Mouse (Mus musculus): ENCODE results near the gene Mpnd. TPM values are rescaled to one million over a fixed set of nuclear protein-coding genes. Genes with fewer than 3 reads are reported as not detected.

The Mpnd gene
- total RNA-seq, 1 experiment from 2014 or later, result 97.0 TPM

- ATAC-seq (replicated peaks in 1 of 2; ENCODE audit: insufficient read depth in 1 of 2, low FRiP score in 2 of 2, low TSS enrichment in 1 of 2, low read depth in 1 of 2, poor library complexity in 2 of 2, severe bottlenecking in 2 of 2), result 0 out of 4 replicates have a peak, but pooled peaks of 1 of the 2 experiments have one; percentile 21
These were observed 5.2 kb downstream of the Mpnd start for GRCm38 (mm10) chr17:56010681-56011080.

- ATAC-seq (replicated peaks in 1 of 2; ENCODE audit: insufficient read depth in 1 of 2, low FRiP score in 2 of 2, low TSS enrichment in 1 of 2, low read depth in 1 of 2, poor library complexity in 2 of 2, severe bottlenecking in 2 of 2), result no peak
These were observed 5.9 kb downstream of the Mpnd start for GRCm38 (mm10) chr17:56011441-56011840.

GRCm38 (mm10) chr17:56015293-56015692, 9.8 kb downstream of the Mpnd start:
- no peak for ATAC-seq (replicated peaks in 1 of 2; ENCODE audit: insufficient read depth in 1 of 2, low FRiP score in 2 of 2, low TSS enrichment in 1 of 2, low read depth in 1 of 2, poor library complexity in 2 of 2, severe bottlenecking in 2 of 2)

- ATAC-seq (replicated peaks in 1 of 2; ENCODE audit: insufficient read depth in 1 of 2, low FRiP score in 2 of 2, low TSS enrichment in 1 of 2, low read depth in 1 of 2, poor library complexity in 2 of 2, severe bottlenecking in 2 of 2), result no peak
These were observed 10.9 kb downstream of the Mpnd start for GRCm38 (mm10) chr17:56016382-56016781.

GRCm38 (mm10) chr17:56016793-56017785, 11.6 kb downstream of the Mpnd start:
- no peak for ATAC-seq (replicated peaks in 1 of 2; ENCODE audit: insufficient read depth in 1 of 2, low FRiP score in 2 of 2, low TSS enrichment in 1 of 2, low read depth in 1 of 2, poor library complexity in 2 of 2, severe bottlenecking in 2 of 2)

- ATAC-seq (replicated peaks in 1 of 2; ENCODE audit: insufficient read depth in 1 of 2, low FRiP score in 2 of 2, low TSS enrichment in 1 of 2, low read depth in 1 of 2, poor library complexity in 2 of 2, severe bottlenecking in 2 of 2), result no peak
These were observed 12.3 kb downstream of the Mpnd start for GRCm38 (mm10) chr17:56017848-56018247.

GRCm38 (mm10) chr17:56018347-56019131, 13.0 kb downstream of the Mpnd start:
- ATAC-seq (replicated peaks in 1 of 2; ENCODE audit: insufficient read depth in 1 of 2, low FRiP score in 2 of 2, low TSS enrichment in 1 of 2, low read depth in 1 of 2, poor library complexity in 2 of 2, severe bottlenecking in 2 of 2), result 0 out of 4 replicates have a peak, but pooled peaks of 1 of the 2 experiments have one; percentile 19

GRCm38 (mm10) chr17:56020400-56021084, 15.0 kb downstream of the Mpnd start:
- ATAC-seq (replicated peaks in 1 of 2; ENCODE audit: insufficient read depth in 1 of 2, low FRiP score in 2 of 2, low TSS enrichment in 1 of 2, low read depth in 1 of 2, poor library complexity in 2 of 2, severe bottlenecking in 2 of 2), result no peak

- ATAC-seq (replicated peaks in 1 of 2; ENCODE audit: insufficient read depth in 1 of 2, low FRiP score in 2 of 2, low TSS enrichment in 1 of 2, low read depth in 1 of 2, poor library complexity in 2 of 2, severe bottlenecking in 2 of 2), result peak; percentile 30 to 57; a peak in 3 of 4 replicates
These were observed 15.8 kb downstream of the Mpnd start for GRCm38 (mm10) chr17:56021161-56021910.

GRCm38 (mm10) chr17:56022131-56022988, 16.8 kb downstream of the Mpnd start:
- no peak for ATAC-seq (replicated peaks in 1 of 2; ENCODE audit: insufficient read depth in 1 of 2, low FRiP score in 2 of 2, low TSS enrichment in 1 of 2, low read depth in 1 of 2, poor library complexity in 2 of 2, severe bottlenecking in 2 of 2)

- no peak for ATAC-seq (replicated peaks in 1 of 2; ENCODE audit: insufficient read depth in 1 of 2, low FRiP score in 2 of 2, low TSS enrichment in 1 of 2, low read depth in 1 of 2, poor library complexity in 2 of 2, severe bottlenecking in 2 of 2)
These were observed 17.4 kb downstream of the Mpnd start for GRCm38 (mm10) chr17:56022989-56023290.

GRCm38 (mm10) chr17:56023386-56023785, 17.9 kb downstream of the Mpnd start:
- peak; percentile 14 to 28; a peak in 1 of 4 replicates for ATAC-seq (replicated peaks in 1 of 2; ENCODE audit: insufficient read depth in 1 of 2, low FRiP score in 2 of 2, low TSS enrichment in 1 of 2, low read depth in 1 of 2, poor library complexity in 2 of 2, severe bottlenecking in 2 of 2)

- ATAC-seq (replicated peaks in 1 of 2; ENCODE audit: insufficient read depth in 1 of 2, low FRiP score in 2 of 2, low TSS enrichment in 1 of 2, low read depth in 1 of 2, poor library complexity in 2 of 2, severe bottlenecking in 2 of 2), result no peak
These were observed 19.0 kb downstream of the Mpnd start for GRCm38 (mm10) chr17:56024476-56024875.

GRCm38 (mm10) chr17:56024931-56025330, 19.4 kb downstream of the Mpnd start:
- no peak for ATAC-seq (replicated peaks in 1 of 2; ENCODE audit: insufficient read depth in 1 of 2, low FRiP score in 2 of 2, low TSS enrichment in 1 of 2, low read depth in 1 of 2, poor library complexity in 2 of 2, severe bottlenecking in 2 of 2)

- ATAC-seq (replicated peaks in 1 of 2; ENCODE audit: insufficient read depth in 1 of 2, low FRiP score in 2 of 2, low TSS enrichment in 1 of 2, low read depth in 1 of 2, poor library complexity in 2 of 2, severe bottlenecking in 2 of 2), result no peak
These were observed 20.8 kb downstream of the Mpnd start for GRCm38 (mm10) chr17:56026303-56026702.

GRCm38 (mm10) chr17:56026881-56027280, 21.4 kb downstream of the Mpnd start:
- no peak for ATAC-seq (replicated peaks in 1 of 2; ENCODE audit: insufficient read depth in 1 of 2, low FRiP score in 2 of 2, low TSS enrichment in 1 of 2, low read depth in 1 of 2, poor library complexity in 2 of 2, severe bottlenecking in 2 of 2)

Data from hematopoietic stem cell, adult 5-6 weeks (primary cell).